22 mouse cellular contexts compared by ENCODE assay signal in genomic region chr9:29067572-29067971, GRCm38 (mm10).
"Had no signal": no experiment of that assay in that cellular context is flagged by ENCODE, and none has a peak within 500 bp of the region (broad histone marks: within the 10 kb centered on the region; RNA-seq: fewer than 3 reads in every experiment).

No protein-coding gene starts in this region.

- ATAC-seq: forebrain, postnatal 0 days; hindbrain, postnatal 0 days; intestine, embryonic 16.5 days; liver, embryonic 12.5 days had no signal

- H3K4me2 ChIP-seq: heart, embryonic 11.5 days; heart, embryonic 13.5 days; heart, embryonic 15.5 days; hindbrain, embryonic 13.5 days; hindbrain, embryonic 15.5 days; limb, embryonic 13.5 days; limb, embryonic 15.5 days; liver, embryonic 12.5 days had no signal

- H3K27ac ChIP-seq: heart, embryonic 13.5 days; heart, embryonic 15.5 days; hindbrain, embryonic 13.5 days; hindbrain, embryonic 15.5 days; hindbrain, postnatal 0 days; limb, embryonic 13.5 days; limb, embryonic 15.5 days; liver, embryonic 12.5 days; liver, embryonic 14.5 days had no signal

- H3K27me3 ChIP-seq: heart, embryonic 13.5 days; heart, embryonic 15.5 days; hindbrain, embryonic 13.5 days; hindbrain, embryonic 15.5 days; limb, embryonic 13.5 days; limb, embryonic 15.5 days; liver, embryonic 12.5 days had no signal

- H3K36me3 ChIP-seq: heart, embryonic 13.5 days; heart, embryonic 15.5 days; hindbrain, embryonic 13.5 days; hindbrain, embryonic 15.5 days; limb, embryonic 13.5 days; limb, embryonic 15.5 days; liver, embryonic 12.5 days had no signal

- H3K9me3 ChIP-seq: heart, embryonic 13.5 days; heart, embryonic 15.5 days; hindbrain, embryonic 13.5 days; hindbrain, embryonic 15.5 days; limb, embryonic 13.5 days; limb, embryonic 15.5 days; liver, embryonic 12.5 days had no signal

- DNase-seq: forebrain, postnatal 0 days; gastrocnemius, postnatal 14 days; gastrocnemius, postnatal 36 days; heart, adult 18-20 months; heart, postnatal 14 days; heart, postnatal 36 days; kidney, postnatal 10 days; kidney, postnatal 25 days; layer of hippocampus, adult 9-11 months; layer of hippocampus, postnatal 36 days; left cerebral cortex, postnatal 4 days had no signal

- H3K4me1 ChIP-seq: limb, embryonic 13.5 days; limb, embryonic 15.5 days; liver, embryonic 12.5 days had no signal

- H3K4me3 ChIP-seq: heart, embryonic 13.5 days; heart, embryonic 15.5 days; hindbrain, embryonic 13.5 days; hindbrain, embryonic 15.5 days; limb, embryonic 13.5 days; limb, embryonic 15.5 days; liver, embryonic 12.5 days had no signal

- H3K9ac ChIP-seq: forebrain, postnatal 0 days; heart, embryonic 13.5 days; heart, embryonic 15.5 days; hindbrain, embryonic 13.5 days; hindbrain, embryonic 15.5 days; limb, embryonic 13.5 days; limb, embryonic 15.5 days; liver, embryonic 12.5 days; liver, embryonic 14.5 days had no signal
